Mouse (Mus musculus): ENCODE measurements around the gene Cnnm1.

Gene Cnnm1

GRCm38 (mm10) chr19:43511621-43512620 lies 71.7 kb downstream of the Cnnm1 start:
- no peak for DNase-seq (ENCODE audit: low read depth, low spot score)

- no peak for DNase-seq (ENCODE audit: low read depth, low spot score)
These were observed 73.6 kb downstream of the Cnnm1 start for GRCm38 (mm10) chr19:43513874-43514273.

- no peak for DNase-seq (ENCODE audit: low read depth, low spot score)
These were observed 75.6 kb downstream of the Cnnm1 start for GRCm38 (mm10) chr19:43515668-43516396.

GRCm38 (mm10) chr19:43516397-43517035 lies 76.3 kb downstream of the Cnnm1 start:
- no peak for DNase-seq (ENCODE audit: low read depth, low spot score)

GRCm38 (mm10) chr19:43517320-43517719 lies 77.1 kb downstream of the Cnnm1 start:
- DNase-seq (ENCODE audit: low read depth, low spot score): no peak

DNA sequence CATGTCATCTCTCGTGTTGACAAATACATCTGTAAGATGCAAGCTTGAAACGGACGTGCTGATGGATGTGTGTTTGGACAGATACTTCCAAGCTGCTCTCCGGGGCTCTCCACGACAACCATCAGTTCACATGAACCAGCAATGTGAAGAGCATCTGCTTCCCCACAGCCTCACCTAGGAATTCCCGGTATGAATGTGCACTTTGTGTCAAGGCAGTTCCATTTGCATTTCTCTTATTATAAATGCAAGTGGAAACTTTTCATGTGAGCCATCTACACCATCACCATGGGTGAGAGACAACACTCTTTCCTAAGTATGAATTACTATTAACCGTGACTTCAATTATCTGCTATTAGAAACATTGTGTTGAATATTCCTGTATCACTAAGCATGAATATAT lies 77.6 kb downstream of the Cnnm1 start:
- DNase-seq (ENCODE audit: low read depth, low spot score): no peak

DNA sequence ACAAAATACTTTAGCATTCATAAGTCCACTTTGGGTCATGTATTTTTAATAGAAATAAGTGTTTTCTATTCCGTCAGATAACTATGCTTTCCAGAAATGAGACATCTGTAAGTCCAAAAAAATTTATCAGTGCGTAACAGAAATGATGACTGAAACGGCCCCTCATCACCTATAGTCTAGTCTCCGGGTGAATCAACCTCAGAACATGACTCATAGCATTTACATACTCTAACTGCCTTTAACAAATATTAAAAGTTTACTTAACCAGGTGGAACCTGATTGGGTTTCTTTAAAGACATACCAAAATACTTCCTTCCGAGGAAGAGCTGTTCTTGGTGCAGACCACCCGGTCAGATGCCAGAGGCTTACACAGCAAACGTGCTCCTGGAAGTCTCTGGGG lies 78.0 kb downstream of the Cnnm1 start:
- no peak for DNase-seq (ENCODE audit: low read depth, low spot score)

GRCm38 (mm10) chr19:43519226-43519625 lies 79.0 kb downstream of the Cnnm1 start:
- DNase-seq (ENCODE audit: low read depth, low spot score): no peak

DNA sequence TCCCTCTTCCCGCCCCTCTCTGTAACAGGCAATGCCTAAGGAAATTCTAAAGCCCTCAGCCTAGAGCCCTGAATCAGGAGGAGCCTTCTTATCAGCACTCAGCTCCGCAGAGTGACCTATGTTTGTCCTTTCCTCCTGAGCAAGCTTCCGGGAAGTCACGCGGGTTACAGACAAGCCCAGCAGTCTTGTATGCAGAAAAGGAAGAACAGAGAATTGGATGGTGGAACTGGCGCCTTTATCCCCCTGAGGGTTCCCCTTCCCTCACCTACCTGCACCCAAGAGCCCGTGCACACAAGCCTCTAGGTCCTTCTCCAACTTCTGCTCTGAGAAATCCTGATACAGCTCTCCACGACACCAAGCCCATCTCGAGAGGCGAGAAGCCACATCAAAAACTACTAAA lies 80.2 kb downstream of the Cnnm1 start:
- no peak for DNase-seq (ENCODE audit: low read depth, low spot score)

- DNase-seq (ENCODE audit: low read depth, low spot score): no peak
These were observed 81.1 kb downstream of the Cnnm1 start for GRCm38 (mm10) chr19:43521362-43521761.

DNA sequence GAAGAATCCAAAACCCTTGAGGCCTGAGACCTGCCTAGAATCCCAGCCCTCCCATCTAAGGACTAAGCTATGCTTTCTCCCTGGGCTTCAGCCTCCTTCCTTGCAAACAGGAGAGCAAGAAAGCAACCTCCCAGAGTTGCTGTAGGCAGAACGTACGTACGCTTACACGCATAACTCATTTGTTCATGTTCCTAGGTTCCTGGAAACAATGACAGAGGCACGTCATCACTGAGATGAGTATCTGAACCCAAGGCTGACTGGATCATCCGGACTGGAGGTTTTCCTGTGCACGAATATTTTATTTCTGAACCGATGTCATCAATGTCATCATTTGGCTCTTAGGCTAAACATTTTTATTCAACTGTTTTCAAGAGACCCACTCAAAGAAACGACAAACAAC lies 81.8 kb downstream of the Cnnm1 start:
- DNase-seq (ENCODE audit: low read depth, low spot score): no peak

- DNase-seq (ENCODE audit: low read depth, low spot score): no peak
These were observed 83.3 kb downstream of the Cnnm1 start for GRCm38 (mm10) chr19:43523551-43523950.

- DNase-seq (ENCODE audit: low read depth, low spot score): peak; percentile 94
These were observed 84.2 kb downstream of the Cnnm1 start, which contains the start of gene Got1 for GRCm38 (mm10) chr19:43524187-43525103. Got1 (minus strand) TSS chr19:43524605.

DNA sequence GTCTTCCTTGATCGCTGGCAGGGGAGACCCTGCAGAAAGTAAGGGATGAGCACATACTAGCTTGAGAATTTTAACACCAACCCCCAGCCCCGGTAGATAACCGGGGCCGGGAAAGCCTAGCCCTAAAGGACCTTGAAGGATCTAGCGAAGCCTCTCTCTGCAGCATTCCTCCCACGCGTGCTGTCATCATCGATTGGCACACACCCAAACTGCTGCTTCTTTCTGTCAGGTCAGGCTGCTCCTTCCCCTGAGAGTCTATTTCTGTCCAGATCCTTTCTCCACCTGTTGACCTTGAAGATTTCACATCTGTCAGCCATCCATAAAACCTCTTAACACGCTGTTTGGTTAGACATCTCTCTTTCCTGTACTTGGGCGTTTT lies 84.9 kb downstream of the Cnnm1 start:
- no peak for DNase-seq (ENCODE audit: low read depth, low spot score)

- DNase-seq (ENCODE audit: low read depth, low spot score): no peak
These were observed 85.3 kb downstream of the Cnnm1 start for GRCm38 (mm10) chr19:43525566-43525965.

GRCm38 (mm10) chr19:43526025-43526424 lies 85.8 kb downstream of the Cnnm1 start:
- no peak for DNase-seq (ENCODE audit: low read depth, low spot score)

DNA sequence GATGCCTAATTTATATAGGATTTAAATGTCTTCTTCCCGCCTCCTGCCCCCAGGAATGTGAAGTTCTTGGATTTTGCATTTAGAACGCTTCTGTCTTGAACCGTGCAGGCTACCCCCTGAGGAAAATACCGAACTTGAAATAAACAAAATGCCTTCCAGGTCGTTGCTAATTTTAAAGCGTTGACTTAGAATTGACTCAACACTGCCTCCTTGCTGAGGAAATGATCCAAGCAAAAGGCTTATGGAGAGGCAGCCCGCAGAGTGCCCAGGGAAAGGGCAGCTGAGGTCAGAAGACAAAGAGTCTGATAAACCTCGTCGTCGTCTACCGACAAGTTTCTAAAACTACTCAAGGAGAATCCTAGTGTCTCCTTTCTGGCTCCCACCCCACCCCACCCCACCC lies 86.9 kb downstream of the Cnnm1 start:
- no peak for DNase-seq (ENCODE audit: low read depth, low spot score)

- DNase-seq (ENCODE audit: low read depth, low spot score): no peak
These were observed 87.9 kb downstream of the Cnnm1 start for GRCm38 (mm10) chr19:43528056-43528587.

DNA sequence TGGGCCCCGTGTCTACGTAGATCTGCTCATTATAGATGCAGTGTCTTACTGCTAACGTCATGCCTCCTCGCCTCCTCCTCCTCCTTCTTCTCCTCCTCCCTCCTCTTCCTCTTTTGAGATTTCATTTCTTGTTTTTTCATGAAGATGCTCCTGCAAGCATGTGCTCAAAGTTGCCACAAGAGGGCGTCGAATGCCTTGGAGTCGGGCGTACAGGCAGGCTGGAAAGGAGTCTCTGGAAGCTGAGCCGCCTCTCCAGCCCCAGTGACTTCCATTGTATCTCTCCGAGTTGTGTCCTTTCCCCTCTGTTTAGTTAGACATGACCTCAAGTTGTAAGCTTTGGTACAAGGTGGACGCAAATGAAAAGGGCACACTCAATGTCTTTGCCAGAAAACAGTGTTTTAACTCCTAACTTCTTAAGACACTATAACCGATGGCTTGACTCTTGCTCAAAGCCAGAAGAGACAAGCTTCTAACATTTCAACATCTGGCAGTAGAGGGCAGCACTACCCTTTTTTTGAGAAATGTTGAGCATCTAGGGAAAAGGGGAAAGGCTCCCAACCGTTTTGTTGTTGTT lies 90.0 kb downstream of the Cnnm1 start:
- DNase-seq (ENCODE audit: low read depth, low spot score): peak; percentile 74

- no peak for DNase-seq (ENCODE audit: low read depth, low spot score)
These were observed 90.7 kb downstream of the Cnnm1 start for GRCm38 (mm10) chr19:43530921-43531320.
